Mouse (Mus musculus) lung, adult 2 months (tissue): ENCODE measurements around the gene Steap2.

Source experiments
- CTCF ChIP-seq: fragments of 200-500 bp; IDR thresholded peaks from 2 replicates; pipeline ENCODE4 v1.5.1; 2011; ENCODE audit warnings: mild to moderate bottlenecking, low read length, control low read depth; ENCODE audit not compliant: insufficient read depth
- POLR2A ChIP-seq: fragments of 200-500 bp; IDR thresholded peaks from 2 replicates; pipeline ENCODE4 v1.6.1; 2011; ENCODE audit warnings: low read depth, mild to moderate bottlenecking, control low read depth, low read length, borderline replicate concordance; ENCODE audit errors: extremely low read depth

GRCm38 (mm10) chr5:5734445-5734844 lies 40.1 kb upstream of the Steap2 start:
- TF ChIP-seq CTCF, result no peak
- TF ChIP-seq POLR2A, result no peak
